Mouse (Mus musculus) liver, embryonic 14.5 days (tissue): ENCODE results near the gene Ntf3.

ENCODE experiments used
- CTCF ChIP-seq: IDR thresholded peaks from 2 replicates; pipeline ENCODE4 v1.5.1; 2016; ENCODE audit warnings: antibody characterized with exemption, low read depth, control low read depth
- EP300 ChIP-seq: IDR thresholded peaks from 2 replicates; pipeline ENCODE4 v1.6.1; 2016; ENCODE audit warnings: antibody characterized with exemption, low read depth

GRCm38 (mm10) chr6:126199916-126200315, 33.2 kb upstream of the Ntf3 start:
- no peak for TF ChIP-seq CTCF
- TF ChIP-seq EP300 = no peak
